Mouse (Mus musculus): ENCODE results near the gene Scaf4.
"Not testable (repeated sequence)": the region's sequence is repeated elsewhere in the genome, so short reads cannot be mapped to it uniquely, and the experiment has no call there.

Gene Scaf4

GRCm38 (mm10) chr16:90239128-90239746, 45.1 kb downstream of the Scaf4 start:
- no peak for DNase-seq (ENCODE audit: low read depth, low spot score)

- no peak for DNase-seq (ENCODE audit: low read depth, low spot score)
Measured at GRCm38 (mm10) chr16:90235188-90235587, 49.1 kb downstream of the Scaf4 start.

- no peak for DNase-seq (ENCODE audit: low read depth, low spot score)
Measured at GRCm38 (mm10) chr16:90234617-90235016, 49.7 kb downstream of the Scaf4 start.

GRCm38 (mm10) chr16:90233702-90234101, 50.6 kb downstream of the Scaf4 start:
- no peak for DNase-seq (ENCODE audit: low read depth, low spot score)

- DNase-seq (ENCODE audit: low read depth, low spot score), result no peak
Measured at GRCm38 (mm10) chr16:90231302-90231701, 53.0 kb downstream of the Scaf4 start.

GRCm38 (mm10) chr16:90229897-90230296, 54.4 kb downstream of the Scaf4 start:
- no peak for DNase-seq (ENCODE audit: low read depth, low spot score)

- peak; percentile 39 for DNase-seq (ENCODE audit: low read depth, low spot score)
Measured at GRCm38 (mm10) chr16:90221441-90222070, 62.7 kb downstream of the Scaf4 start.

GRCm38 (mm10) chr16:90220892-90221431, 63.3 kb downstream of the Scaf4 start:
- DNase-seq (ENCODE audit: low read depth, low spot score), result no peak

- DNase-seq (ENCODE audit: low read depth, low spot score), result peak; percentile 93
Measured at GRCm38 (mm10) chr16:90220026-90220891, 64.0 kb downstream of the Scaf4 start, which contains the start of gene Sod1. Sod1 (plus strand) TSS chr16:90220754.

- not testable (repeated sequence) for DNase-seq (ENCODE audit: low read depth, low spot score)
Measured at GRCm38 (mm10) chr16:90219445-90219844, 64.9 kb downstream of the Scaf4 start.

GRCm38 (mm10) chr16:90217926-90218325, 66.4 kb downstream of the Scaf4 start:
- no peak for DNase-seq (ENCODE audit: low read depth, low spot score)

GRCm38 (mm10) chr16:90217356-90217755, 66.9 kb downstream of the Scaf4 start:
- DNase-seq (ENCODE audit: low read depth, low spot score), result no peak

- DNase-seq (ENCODE audit: low read depth, low spot score), result no peak
Measured at GRCm38 (mm10) chr16:90216414-90216813, 67.9 kb downstream of the Scaf4 start.

GRCm38 (mm10) chr16:90215879-90216278, 68.4 kb downstream of the Scaf4 start:
- not testable (repeated sequence) for DNase-seq (ENCODE audit: low read depth, low spot score)

GRCm38 (mm10) chr16:90214731-90215565, 69.4 kb downstream of the Scaf4 start:
- DNase-seq (ENCODE audit: low read depth, low spot score), result no peak

- no peak for DNase-seq (ENCODE audit: low read depth, low spot score)
Measured at GRCm38 (mm10) chr16:90213477-90214339, 70.6 kb downstream of the Scaf4 start.

- DNase-seq (ENCODE audit: low read depth, low spot score), result no peak
Measured at GRCm38 (mm10) chr16:90211767-90212166, 72.5 kb downstream of the Scaf4 start.

- no peak for DNase-seq (ENCODE audit: low read depth, low spot score)
Measured at GRCm38 (mm10) chr16:90210717-90211116, 73.6 kb downstream of the Scaf4 start.

- DNase-seq (ENCODE audit: low read depth, low spot score), result no peak
Measured at GRCm38 (mm10) chr16:90208996-90209395, 75.3 kb downstream of the Scaf4 start.

GRCm38 (mm10) chr16:90204868-90205267, 79.4 kb downstream of the Scaf4 start:
- no peak for DNase-seq (ENCODE audit: low read depth, low spot score)

Data from c-Kit-negative CD71-positive TER-119-positive erythroid progenitor cells, embryonic 14.5 days (primary cell).